Mouse (Mus musculus) v-Abl transformed pro-B cells (cell line): Measurements from ENCODE around the gene Cbl.

ENCODE experiments used
- in situ Hi-C, 2 experiments: fragments of 400-800 bp; cut with MboI; formaldehyde crosslinking; loops; one replicate each; pipeline ENCODE4 v1.15.1; 2025; ENCODE audit not compliant: unreplicated experiment in 2 of 2

The Cbl gene

DNA sequence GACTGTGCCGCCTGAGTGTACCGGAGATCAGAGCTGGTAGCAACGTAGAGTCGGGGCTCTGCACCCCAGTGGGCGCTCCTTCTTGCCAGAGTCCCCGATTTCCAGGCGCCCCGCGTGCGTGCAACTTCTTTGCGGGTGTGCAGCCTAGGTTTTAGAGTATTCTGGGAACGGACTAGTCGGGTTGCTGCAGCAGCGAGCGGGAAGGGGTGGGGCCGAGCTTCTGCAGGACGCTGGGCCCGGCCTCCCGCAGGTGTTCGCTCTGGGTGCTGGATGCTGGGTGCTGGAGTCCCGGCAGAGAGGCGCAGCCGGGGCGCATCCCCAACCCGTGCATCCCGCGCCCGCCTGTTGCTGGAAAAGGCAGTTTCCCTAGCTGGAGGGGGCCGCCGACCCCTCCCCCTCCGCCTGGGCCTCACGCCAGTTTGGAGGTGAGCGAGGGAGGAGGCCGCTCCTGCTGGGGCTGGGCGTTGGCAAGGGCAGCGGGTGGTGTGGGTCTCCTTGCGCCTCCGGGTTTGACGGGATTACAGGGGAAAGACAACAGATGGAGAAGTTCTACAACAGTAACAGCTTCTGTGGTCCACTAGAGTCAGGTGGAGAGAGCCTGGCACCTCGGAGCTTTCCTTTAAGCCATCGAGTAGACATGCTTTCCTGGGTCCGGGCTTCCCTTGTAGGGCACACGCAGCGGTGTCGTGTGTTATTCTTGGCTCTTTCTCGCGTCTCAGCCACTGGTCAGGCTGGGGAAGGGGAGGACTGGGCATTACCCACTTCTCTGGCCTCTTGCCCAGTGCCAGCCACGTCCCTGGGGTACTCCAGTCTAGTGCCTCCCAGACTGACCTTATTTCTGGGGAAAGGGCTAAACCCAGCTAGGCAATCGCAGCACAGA is 98.8 kb downstream of the Cbl start:
- in situ Hi-C loops = no loop called here

GRCm38 (mm10) chr9:44134101-44134850 is 99.6 kb downstream of the Cbl start, which contains the start of gene Mcam:
Gene Mcam (plus strand): TSS chr9:44134469.
- in situ Hi-C loops = no loop called here

DNA sequence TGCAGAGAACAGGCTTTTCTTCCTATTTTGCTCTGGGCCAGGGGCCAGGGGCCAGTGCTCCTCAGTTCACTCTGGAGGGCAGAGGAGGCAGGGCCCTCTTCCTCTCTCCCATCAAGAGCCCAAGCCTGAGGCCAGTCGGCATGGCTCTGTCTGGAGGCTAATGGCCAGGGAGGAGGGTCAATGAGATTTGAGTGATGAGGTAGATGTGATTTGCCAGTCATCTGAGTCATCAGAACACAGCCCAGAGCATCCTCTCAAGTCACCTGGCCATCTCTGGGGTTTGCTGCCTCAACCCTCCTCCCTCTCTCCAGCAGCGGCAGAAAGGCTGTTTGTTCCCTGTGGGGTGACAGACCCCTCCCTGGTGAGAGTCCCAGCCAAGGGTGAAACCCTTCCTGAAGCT is 100.6 kb downstream of the Cbl start:
- in situ Hi-C loops = no loop called here

GRCm38 (mm10) chr9:44132200-44132599 is 101.6 kb downstream of the Cbl start:
- in situ Hi-C loops = no loop called here

- in situ Hi-C loops = no loop called here
Measured at GRCm38 (mm10) chr9:44131276-44131590, 102.6 kb downstream of the Cbl start.

- in situ Hi-C loops = no loop called here
Measured at GRCm38 (mm10) chr9:44130581-44131275, 103.1 kb downstream of the Cbl start.

DNA sequence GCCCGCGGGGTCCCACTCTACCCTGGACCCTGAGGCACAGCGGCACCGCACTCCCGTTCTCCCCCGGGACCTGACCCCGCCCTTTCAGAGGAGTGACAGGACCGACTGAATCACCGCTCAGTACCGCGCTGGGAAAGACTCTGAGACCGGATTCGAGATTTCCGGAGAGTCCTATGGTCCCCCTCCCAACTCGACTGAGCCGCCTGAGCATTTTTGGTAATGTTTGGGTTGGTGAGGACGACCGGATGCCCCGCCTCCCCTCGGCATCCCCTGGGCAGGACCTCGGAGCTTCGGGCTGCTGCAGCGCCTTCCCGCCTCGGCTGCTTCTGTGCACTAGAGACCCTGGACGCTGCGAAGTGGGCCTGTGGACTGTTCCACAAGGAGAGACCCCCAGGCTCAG is 103.8 kb downstream of the Cbl start:
- in situ Hi-C loops = no loop called here

DNA sequence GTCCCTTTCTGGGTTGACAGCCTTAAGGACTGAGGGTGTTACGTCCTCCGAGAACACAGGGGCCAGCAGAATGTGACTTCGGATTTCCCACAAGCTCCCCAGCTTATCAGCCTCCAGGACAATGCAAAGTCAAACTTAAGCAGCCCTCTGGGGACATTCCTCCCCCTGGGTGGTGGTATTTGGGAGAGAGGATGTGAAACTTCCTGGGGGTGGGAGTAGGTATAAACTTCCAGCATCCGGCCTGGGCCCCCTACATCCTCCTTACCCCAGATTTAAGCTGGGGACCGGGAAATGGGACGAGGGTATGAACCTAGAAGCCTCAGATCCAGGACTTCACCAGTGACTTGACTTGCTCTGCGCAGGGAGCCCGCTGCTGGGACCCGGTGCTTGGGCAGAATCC is 104.2 kb downstream of the Cbl start:
- in situ Hi-C loops = loop anchor here (5.0 to 10.0 kb wide), 6 partner anchors 105 to 258 kb away; partner anchors contain the start of genes Nlrx1 (in 2 of the 2) and Cbl (in 1 of the 2)

GRCm38 (mm10) chr9:44127351-44127801 is 106.5 kb downstream of the Cbl start:
- in situ Hi-C loops = loop anchor here (5.0 to 10.0 kb wide), 6 partner anchors 107 to 260 kb away; partner anchors contain the start of genes Nlrx1 (in 2 of the 2) and Cbl (in 1 of the 2)

GRCm38 (mm10) chr9:44126746-44127145 is 107.1 kb downstream of the Cbl start:
- in situ Hi-C loops = loop anchor here (5.0 to 10.0 kb wide), 6 partner anchors 108 to 261 kb away; partner anchors contain the start of genes Nlrx1 (in 2 of the 2) and Cbl (in 1 of the 2)

GRCm38 (mm10) chr9:44125546-44126428 is 108.1 kb downstream of the Cbl start:
- in situ Hi-C loops = loop anchor here (5.0 to 10.0 kb wide), 6 partner anchors 109 to 262 kb away; partner anchors contain the start of genes Nlrx1 (in 2 of the 2) and Cbl (in 1 of the 2)

DNA sequence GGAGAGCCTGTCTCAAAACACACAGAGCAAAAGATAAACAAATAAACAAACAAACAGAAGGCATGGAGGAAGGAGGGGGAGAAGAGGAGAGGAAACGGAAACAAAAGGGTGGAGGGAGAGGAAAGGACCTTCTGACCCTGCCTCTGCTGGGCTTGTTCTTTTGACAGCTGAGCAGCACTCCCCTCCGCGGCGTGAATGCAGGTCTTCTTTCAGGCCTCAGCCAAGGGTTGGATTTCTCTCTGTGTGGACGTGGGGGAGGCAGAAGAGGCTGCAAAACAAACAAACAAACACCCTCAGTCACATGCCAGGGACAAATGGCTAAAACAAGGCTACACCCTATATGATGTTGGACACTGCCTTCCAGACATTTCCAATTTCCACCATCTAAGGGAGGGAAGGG is 108.8 kb downstream of the Cbl start:
- in situ Hi-C loops = loop anchor here (5.0 to 10.0 kb wide), 6 partner anchors 110 to 262 kb away; partner anchors contain the start of genes Nlrx1 (in 2 of the 2) and Cbl (in 1 of the 2)

- in situ Hi-C loops = loop anchor here (10.0 kb wide), 3 partner anchors 110 to 230 kb away; partner anchors contain the start of genes Cbl (in 1 of the 2) and Nlrx1 (in 1 of the 2)
Measured at GRCm38 (mm10) chr9:44124317-44124716, 109.5 kb downstream of the Cbl start.

DNA sequence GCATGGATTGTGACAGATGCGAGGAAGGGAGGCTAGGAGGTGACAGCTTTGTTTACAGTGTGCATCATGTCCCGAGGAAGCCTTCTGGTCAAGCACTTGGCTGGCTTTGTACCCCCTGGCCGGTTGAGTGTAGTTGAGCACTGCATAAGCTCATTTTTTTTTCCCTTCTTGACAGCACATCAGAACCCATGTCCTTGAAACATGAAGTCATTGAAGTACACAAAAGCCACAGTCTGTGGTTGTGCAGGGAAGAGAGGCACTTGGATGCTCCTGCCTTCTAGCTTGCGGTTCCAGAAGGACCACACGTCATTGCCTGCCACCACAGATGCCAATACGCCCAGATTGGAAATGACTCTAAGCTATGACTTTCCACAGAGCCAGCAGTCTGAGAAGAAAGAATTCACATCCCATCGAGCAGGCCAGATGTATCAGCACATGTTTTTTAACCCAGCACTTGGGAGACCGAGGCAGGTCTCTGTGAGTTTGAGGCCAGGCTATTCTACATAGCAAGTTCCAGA is 113.8 kb downstream of the Cbl start:
- in situ Hi-C loops = loop anchor here (10.0 kb wide), 3 partner anchors 115 to 235 kb away; partner anchors contain the start of genes Cbl (in 1 of the 2) and Nlrx1 (in 1 of the 2)

GRCm38 (mm10) chr9:44119011-44119410 is 114.8 kb downstream of the Cbl start:
- in situ Hi-C loops = no loop called here

- in situ Hi-C loops = no loop called here
Measured at GRCm38 (mm10) chr9:44116182-44116581, 117.7 kb downstream of the Cbl start.

- in situ Hi-C loops = no loop called here
Measured at GRCm38 (mm10) chr9:44115599-44115998, 118.2 kb downstream of the Cbl start.

GRCm38 (mm10) chr9:44114453-44114852 is 119.4 kb downstream of the Cbl start:
- in situ Hi-C loops = no loop called here
